ENCODE assay signal across 11 mouse cellular contexts in the genomic region with DNA sequence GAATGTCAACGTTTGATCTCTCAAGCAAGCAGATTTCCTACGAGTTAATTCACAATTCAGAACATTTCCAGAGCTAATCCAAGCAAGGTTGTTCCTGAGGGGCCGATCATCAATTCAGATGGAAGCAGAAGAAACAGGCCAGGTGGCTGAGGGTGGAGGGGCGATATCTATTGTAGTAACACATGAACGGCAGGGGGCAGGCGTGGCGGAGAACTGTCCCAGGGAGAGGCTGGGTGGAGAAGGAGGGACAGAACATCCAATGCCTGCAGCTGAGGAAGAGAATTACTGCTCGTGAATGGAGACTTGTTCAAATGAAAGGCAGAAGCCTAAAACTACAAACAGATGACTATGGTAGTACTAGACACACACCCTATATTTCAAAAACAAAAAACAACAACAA.
A peak's percentile ranks its signal among the peaks of the same experiment; 100 is the strongest.
DNase-seq lines count a peak whose midpoint lies in the region; ATAC-seq and TF ChIP-seq lines count a peak whose summit lies in the region.
"Had no signal": no experiment of that assay in that cellular context is flagged by ENCODE, and none has a peak within 500 bp of the region (broad histone marks: within the 10 kb centered on the region; RNA-seq: fewer than 3 reads in every experiment).

No protein-coding gene starts in this region.

- H3K9me3 ChIP-seq in midbrain, embryonic 15.5 days: no peaks in the 10 kb centered on the region
- H3K9me3 ChIP-seq in midbrain, embryonic 11.5 days (ENCODE audit: control insufficient read depth, low read length): no peaks in the 10 kb centered on the region
- H3K9me3 ChIP-seq: heart, embryonic 13.5 days; stomach, embryonic 15.5 days had no signal

- no peak overlapping the region for H3K4me3 ChIP-seq in gastrocnemius, adult 2 months
- no peak overlapping the region for H3K4me3 ChIP-seq in midbrain, embryonic 15.5 days
- H3K4me3 ChIP-seq in midbrain, embryonic 11.5 days (ENCODE audit: low read depth, low read length): no peak overlapping the region
- no peak overlapping the region for H3K4me3 ChIP-seq in lung, adult 2 months (replicated peaks; ENCODE audit: extremely low read depth, low read depth, low read length)
- H3K4me3 ChIP-seq: heart, embryonic 13.5 days; stomach, embryonic 15.5 days had no signal

- no peak for TF ChIP-seq POLR2A in lung, adult 2 months (IDR thresholded peaks at IDR 0.05; ENCODE audit: borderline replicate concordance, extremely low read depth, low read depth, low read length)

- DNase-seq in gastrocnemius, adult 2 months: peak; percentile 34
- DNase-seq in gastrocnemius, adult 18-20 months (ENCODE audit: low spot score): no peak
- no peak for DNase-seq in midbrain, embryonic 11.5 days (ENCODE audit: low spot score, missing footprints)
- DNase-seq in embryo, embryonic 11 days: peak; percentile 63
- DNase-seq in lung, adult 2 months: peak; percentile 18
- DNase-seq in adipocyte (ENCODE audit: low spot score): no peak

- H3K4me1 ChIP-seq in midbrain, embryonic 15.5 days: peaks cover 7% of the 10 kb centered on the region
- no peaks in the 10 kb centered on the region for H3K4me1 ChIP-seq in midbrain, embryonic 11.5 days (ENCODE audit: control insufficient read depth, insufficient read depth, low read length)
- H3K4me1 ChIP-seq in lung, adult 2 months (ENCODE audit: control insufficient read depth, insufficient read depth, low read length): no peaks in the 10 kb centered on the region
- H3K4me1 ChIP-seq: stomach, embryonic 15.5 days had no signal

- ATAC-seq in midbrain, embryonic 15.5 days (replicated peaks): 0 out of 2 replicates have a peak, but pooled peaks have one; percentile 48
- ATAC-seq in midbrain, embryonic 11.5 days (ENCODE audit: low FRiP score): no peak
- ATAC-seq in erythroblast, adult 5-6 weeks (replicated peaks; ENCODE audit: low FRiP score, poor library complexity, severe bottlenecking): no peak

- no peaks in the 10 kb centered on the region for H3K27me3 ChIP-seq in midbrain, embryonic 15.5 days (replicated peaks)
- no peaks in the 10 kb centered on the region for H3K27me3 ChIP-seq in midbrain, embryonic 11.5 days (ENCODE audit: control insufficient read depth, insufficient read depth, low read length)
- H3K27me3 ChIP-seq: heart, embryonic 13.5 days; stomach, embryonic 15.5 days had no signal

- H3K9ac ChIP-seq in midbrain, embryonic 15.5 days: no peak overlapping the region
- H3K9ac ChIP-seq in midbrain, embryonic 11.5 days (ENCODE audit: low read length): no peak overlapping the region
- H3K9ac ChIP-seq: heart, embryonic 13.5 days; stomach, embryonic 15.5 days had no signal

- H3K27ac ChIP-seq in gastrocnemius, adult 2 months: no peak overlapping the region
- H3K27ac ChIP-seq in midbrain, embryonic 15.5 days: no peak overlapping the region
- no peak overlapping the region for H3K27ac ChIP-seq in midbrain, embryonic 11.5 days (ENCODE audit: low read depth, low read length)
- H3K27ac ChIP-seq: heart, embryonic 13.5 days; macrophage; stomach, embryonic 15.5 days had no signal

- no peaks in the 10 kb centered on the region for H3K36me3 ChIP-seq in midbrain, embryonic 15.5 days (replicated peaks)
- no peaks in the 10 kb centered on the region for H3K36me3 ChIP-seq in midbrain, embryonic 11.5 days (ENCODE audit: control insufficient read depth, insufficient read depth, low read length)
- H3K36me3 ChIP-seq: heart, embryonic 13.5 days; stomach, embryonic 15.5 days had no signal

- 17% methylated on average over 8 of the region's 8 CpGs for WGBS in midbrain, embryonic 15.5 days
- 39% methylated on average over 8 of the region's 8 CpGs for WGBS in midbrain, embryonic 11.5 days
- WGBS in lung, adult 2 months: 46% methylated on average over 8 of the region's 8 CpGs

- peak; percentile 29 for TF ChIP-seq CTCF in gastrocnemius, adult 2 months (IDR thresholded peaks at IDR 0.05)
- peak; percentile 22; the same call in 1 of the 2 replicates for TF ChIP-seq CTCF in lung, adult 2 months (IDR thresholded peaks at IDR 0.05; ENCODE audit: insufficient read depth, low read length)

- intact Hi-C loops in gastrocnemius, adult 2 months (cut with DNase I): no loop called here

- H3K4me2 ChIP-seq in midbrain, embryonic 15.5 days: no peak overlapping the region
- H3K4me2 ChIP-seq in midbrain, embryonic 11.5 days: no peak overlapping the region
- H3K4me2 ChIP-seq: heart, embryonic 13.5 days; stomach, embryonic 15.5 days had no signal

Comparison
In these comparisons a context has a peak if more than half of its experiments do, and no peak if none do; other contexts are left out.
1. DNase-seq: peak in gastrocnemius, adult 2 months (single experiment), embryo, embryonic 11 days (single experiment) and lung, adult 2 months (single experiment); none in gastrocnemius, adult 18-20 months (single experiment), midbrain, embryonic 11.5 days (single experiment) and adipocyte (single experiment).